Mouse (Mus musculus) intestine, postnatal 0 days (tissue): ENCODE data around the gene Hepacam2. TPM values are rescaled to one million over a fixed set of nuclear protein-coding genes. Genes with fewer than 3 reads are reported as not detected.
"Not testable (repeated sequence)": the region's sequence is repeated elsewhere in the genome, so short reads cannot be mapped to it uniquely, and the experiment has no call there.

Experiments
- ATAC-seq: fragments of 200-750 bp; cut with Nextera tagmentation; 2 replicates; pipeline ENCODE4 v1.8.0; 2017; ENCODE audit warnings: mild to moderate bottlenecking, moderate TSS enrichment, moderate library complexity
- H3K27ac ChIP-seq: fragments of 300-500 bp; sonication (generic); 2 replicates; pipeline ENCODE4 v1.5.1; 2014; ENCODE audit warnings: mild to moderate bottlenecking, low read depth, low read length, moderate library complexity
- H3K27me3 ChIP-seq: fragments of 300-500 bp; sonication (generic); replicated peaks from 2 replicates; pipeline ENCODE4 v1.6.1; 2014; ENCODE audit warnings: low read length, mixed read lengths; ENCODE audit not compliant: control insufficient read depth, insufficient read depth
- H3K36me3 ChIP-seq: fragments of 300-500 bp; sonication (generic); 2 replicates; pipeline ENCODE4 v1.6.1; 2014; ENCODE audit warnings: mild to moderate bottlenecking, moderate library complexity; ENCODE audit not compliant: control insufficient read depth, insufficient read depth
- H3K4me1 ChIP-seq: fragments of 300-500 bp; sonication (generic); replicated peaks from 2 replicates; pipeline ENCODE4 v1.6.1; 2014; ENCODE audit warnings: antibody characterized with exemption, low read length, mixed read lengths; ENCODE audit not compliant: control insufficient read depth, insufficient read depth
- H3K4me2 ChIP-seq: fragments of 300-500 bp; sonication (generic); replicated peaks from 2 replicates; pipeline ENCODE4 v1.6.1; 2014; ENCODE audit warnings: low read depth, mild to moderate bottlenecking, moderate library complexity
- H3K4me3 ChIP-seq: fragments of 300-500 bp; sonication (generic); 2 replicates; pipeline ENCODE4 v1.5.1; 2014; ENCODE audit warnings: low read depth, low read length
- H3K9ac ChIP-seq: fragments of 300-500 bp; sonication (generic); 2 replicates; pipeline ENCODE4 v1.6.1; 2014; ENCODE audit warnings: mild to moderate bottlenecking, low read depth, low read length
- H3K9me3 ChIP-seq: fragments of 300-500 bp; sonication (generic); 2 replicates; pipeline ENCODE4 v1.6.1; 2016; ENCODE audit warnings: mixed run types; ENCODE audit not compliant: control insufficient read depth
- CTCF ChIP-seq: sonication (generic); IDR thresholded peaks from 2 replicates; pipeline ENCODE4 v1.5.1; 2016; ENCODE audit warnings: low read depth, mild to moderate bottlenecking, control low read depth, antibody characterized with exemption, moderate library complexity
- WGBS: fragments of 180-500 bp; shearing (Covaris S2); extraction: QIAGEN DNeasy Blood & Tissue Kit; methylation state at CpG from one replicate; pipeline ENCODE4 v1.1.7; 2014; 5-methylcytosine and 5-hydroxymethylcytosine counted together
- polyA plus RNA-seq: library from polyadenylated mRNA; unstranded; fragments of >200 nt; fragmentation: Nextera tagmentation; extraction: Ambion mirVana; gene quantifications from 2 replicates; pipeline ENCODE4 v1.2.1, GENCODE M21; 2015

Gene Hepacam2
- polyA plus RNA-seq, 1 experiment from 2014 or later = 19.5 TPM

- H3K9me3 ChIP-seq = no peaks in the 10 kb centered on the region
- H3K4me3 ChIP-seq = no peak overlapping the region
- H3K27ac ChIP-seq = no peak overlapping the region
- no peaks in the 10 kb centered on the region for H3K4me1 ChIP-seq
- whole genome bisulfite sequencing = 53% methylated on average over 5 of the region's 5 CpGs
- H3K36me3 ChIP-seq = no peaks in the 10 kb centered on the region
- ATAC-seq = no peak
- no peak overlapping the region for H3K9ac ChIP-seq
- no peak overlapping the region for H3K4me2 ChIP-seq
- no peak for TF ChIP-seq CTCF
- H3K27me3 ChIP-seq = no peaks in the 10 kb centered on the region
These were observed 43.7 kb downstream of the Hepacam2 start for GRCm38 (mm10) chr6:3454421-3454820.

GRCm38 (mm10) chr6:3447404-3447803 is 50.7 kb downstream of the Hepacam2 start:
- H3K4me2 ChIP-seq = no peak overlapping the region

GRCm38 (mm10) chr6:3443905-3444304 is 54.2 kb downstream of the Hepacam2 start:
- H3K27me3 ChIP-seq = no peaks in the 10 kb centered on the region
- WGBS = 17% methylated on average over 1 of the region's 1 CpGs
- H3K4me2 ChIP-seq = no peak overlapping the region
- no peak overlapping the region for H3K9ac ChIP-seq
- TF ChIP-seq CTCF = peak; percentile 29
- H3K4me3 ChIP-seq = no peak overlapping the region
- no peak overlapping the region for H3K27ac ChIP-seq
- ATAC-seq = no peak
- no peaks in the 10 kb centered on the region for H3K4me1 ChIP-seq
- no peaks in the 10 kb centered on the region for H3K36me3 ChIP-seq
- H3K9me3 ChIP-seq = no peaks in the 10 kb centered on the region

More at GRCm38 (mm10) chr6:3447404-3447803, 50.7 kb downstream of the Hepacam2 start:
- Histone ChIP-seq H3K9me3 (no peaks in the 10 kb centered on the region), H3K4me1 (no peaks in the 10 kb centered on the region), H3K27me3 (no peaks in the 10 kb centered on the region), H3K9ac (no peak overlapping the region), H3K36me3 (no peaks in the 10 kb centered on the region), H3K27ac (no peak overlapping the region), H3K4me3 (no peak overlapping the region)
- peak; percentile 57; the same call in 1 of the 2 replicates for ATAC-seq
- 7% methylated on average over 5 of the region's 5 CpGs for WGBS
- TF ChIP-seq CTCF = peak; percentile 100

DNA sequence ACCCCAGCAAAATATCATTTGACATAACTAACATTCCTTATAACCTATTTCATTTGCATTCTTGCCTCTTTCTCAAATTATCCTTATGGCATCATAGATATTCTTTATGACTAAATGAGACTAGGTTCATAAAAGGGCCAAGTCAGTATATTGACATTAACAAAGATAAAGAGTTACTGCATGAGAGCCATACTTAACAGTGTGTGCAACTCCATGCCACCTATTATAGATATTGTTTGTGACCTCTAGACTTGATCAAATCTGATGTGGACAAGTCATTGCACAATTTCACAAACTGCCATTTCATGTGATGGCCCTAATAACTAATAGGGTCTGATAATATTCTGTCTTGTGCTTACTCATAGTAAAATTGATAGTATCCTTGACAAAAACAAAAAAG is 62.0 kb downstream of the Hepacam2 start:
- ATAC-seq = peak; percentile 79
- no peak overlapping the region for H3K27ac ChIP-seq
- no peak overlapping the region for H3K4me3 ChIP-seq
- no peak for TF ChIP-seq CTCF
- H3K9me3 ChIP-seq = no peaks in the 10 kb centered on the region
- H3K27me3 ChIP-seq = no peaks in the 10 kb centered on the region
- H3K4me1 ChIP-seq = no peaks in the 10 kb centered on the region
- H3K36me3 ChIP-seq = no peaks in the 10 kb centered on the region
- no peak overlapping the region for H3K4me2 ChIP-seq
- H3K9ac ChIP-seq = no peak overlapping the region

DNA sequence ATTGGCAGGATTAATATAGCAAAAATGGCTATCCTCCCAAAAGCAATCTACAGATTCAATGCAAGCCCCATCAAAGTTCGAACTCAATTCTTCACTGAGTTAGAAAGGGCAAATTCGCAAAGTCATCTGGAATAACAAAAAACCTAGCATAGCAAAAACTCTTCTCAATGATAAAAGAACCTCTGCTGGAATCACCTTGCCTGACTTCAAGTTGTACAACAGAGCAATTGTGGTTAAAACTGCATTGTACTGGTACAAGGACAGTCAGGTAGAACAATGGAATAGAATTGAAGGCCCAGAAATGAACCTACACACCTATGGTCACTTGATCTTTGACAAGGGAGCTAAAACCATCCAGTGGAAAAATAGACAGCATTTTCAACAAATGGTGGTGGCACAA is 67.1 kb downstream of the Hepacam2 start:
- not testable (repeated sequence) for ATAC-seq, H3K4me2 ChIP-seq, H3K9ac ChIP-seq, H3K27ac ChIP-seq, H3K4me3 ChIP-seq, H3K9me3 ChIP-seq, H3K27me3 ChIP-seq, H3K36me3 ChIP-seq, H3K4me1 ChIP-seq
- 86% methylated on average over 2 of the region's 2 CpGs for WGBS

GRCm38 (mm10) chr6:3427047-3427446 is 71.1 kb downstream of the Hepacam2 start:
- no peaks in the 10 kb centered on the region for H3K36me3 ChIP-seq
- H3K27ac ChIP-seq = no peak overlapping the region
- H3K9ac ChIP-seq = no peak overlapping the region
- no peak overlapping the region for H3K4me3 ChIP-seq
- no peaks in the 10 kb centered on the region for H3K27me3 ChIP-seq
- H3K4me1 ChIP-seq = no peaks in the 10 kb centered on the region
- H3K9me3 ChIP-seq = no peaks in the 10 kb centered on the region
- 82% methylated on average over 1 of the region's 1 CpGs for WGBS
- no peak overlapping the region for H3K4me2 ChIP-seq
- ATAC-seq = no peak
- TF ChIP-seq CTCF = no peak

DNA sequence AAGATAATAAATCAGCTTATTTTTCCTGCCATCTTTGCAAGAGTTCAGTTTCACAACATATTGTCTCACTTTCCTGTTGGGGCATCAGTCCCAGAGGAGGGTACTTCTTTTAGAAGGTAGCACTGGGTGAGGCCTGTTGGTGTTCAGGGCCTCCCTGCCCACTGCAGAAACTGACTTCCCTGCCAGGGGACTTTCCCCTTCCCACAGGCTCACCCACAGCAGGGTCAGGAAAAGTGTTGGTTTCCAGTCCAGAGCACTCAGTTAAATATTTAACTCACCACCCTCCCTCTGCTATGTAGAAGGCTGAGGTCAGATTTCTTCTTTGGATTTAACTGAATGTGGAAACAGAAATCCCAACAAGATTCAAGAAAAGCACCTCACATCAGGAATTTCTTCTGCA is 72.8 kb downstream of the Hepacam2 start:
- not testable (repeated sequence) for ATAC-seq, H3K27ac ChIP-seq, H3K4me2 ChIP-seq, H3K9ac ChIP-seq, H3K27me3 ChIP-seq, H3K4me1 ChIP-seq, H3K4me3 ChIP-seq, H3K9me3 ChIP-seq, H3K36me3 ChIP-seq

- H3K4me2 ChIP-seq, H3K9ac ChIP-seq, H3K4me3 ChIP-seq, H3K27me3 ChIP-seq, H3K36me3 ChIP-seq, H3K9me3 ChIP-seq, H3K4me1 ChIP-seq, H3K27ac ChIP-seq: not testable (repeated sequence)
- ATAC-seq = peak; percentile 83
- 0% methylated on average over 1 of the region's 4 CpGs for WGBS
These were observed 73.4 kb downstream of the Hepacam2 start for GRCm38 (mm10) chr6:3424613-3425277.
